In genomic region chr16:8736032-8736431, GRCm38 (mm10) we compare ENCODE assay signal across 9 mouse cellular contexts. TPM values are rescaled to one million over a fixed set of nuclear protein-coding genes. Genes with fewer than 3 reads are reported as not detected.
DNase-seq lines count a peak whose midpoint lies in the region; ATAC-seq and TF ChIP-seq lines count a peak whose summit lies in the region.
"Had no signal": no experiment of that assay in that cellular context is flagged by ENCODE, and none has a peak within 500 bp of the region (broad histone marks: within the 10 kb centered on the region; RNA-seq: fewer than 3 reads in every experiment).

No protein-coding gene starts in this region.

- peak; percentile 64 for ATAC-seq in common myeloid progenitor, adult 5-6 weeks (replicated peaks; ENCODE audit: low read depth, poor library complexity, severe bottlenecking)
- no peak for ATAC-seq in liver, postnatal 0 days
- no peak for ATAC-seq in stomach, postnatal 0 days (ENCODE audit: low FRiP score, low TSS enrichment)

- no peak overlapping the region for H3K27ac ChIP-seq in cerebellum, adult 2 months (ENCODE audit: insufficient read depth, low read length)
- peak overlapping the region; percentile 99; the same call in 1 of the 2 replicates for H3K27ac ChIP-seq in liver, postnatal 0 days (ENCODE audit: low read depth)
- peak overlapping the region; percentile 65 for H3K27ac ChIP-seq in stomach, postnatal 0 days (replicated peaks)

- H3K4me1 ChIP-seq in cerebellum, adult 2 months (ENCODE audit: control insufficient read depth, insufficient read depth, low read length) = peaks cover 17% of the 10 kb centered on the region
- peaks cover 55% of the 10 kb centered on the region for H3K4me1 ChIP-seq in liver, postnatal 0 days (ENCODE audit: insufficient read depth)
- H3K4me1 ChIP-seq in stomach, postnatal 0 days (replicated peaks; ENCODE audit: control insufficient read depth, insufficient read depth) = 0 out of 2 replicates have a peak, but pooled peaks cover 8% of the 10 kb centered on the region

- 4% methylated on average over 8 of the region's 8 CpGs for WGBS in cerebellum, adult 2 months
- WGBS in liver, postnatal 0 days (ENCODE audit: insufficient replicate concordance) = 9% methylated on average over 8 of the region's 8 CpGs
- WGBS in stomach, postnatal 0 days = 8% methylated on average over 8 of the region's 8 CpGs

- no peaks in the 10 kb centered on the region for H3K27me3 ChIP-seq in cerebellum, adult 2 months (ENCODE audit: control insufficient read depth, insufficient read depth, low read length)
- H3K27me3 ChIP-seq in liver, postnatal 0 days (ENCODE audit: insufficient read depth, low read length) = no peaks in the 10 kb centered on the region
- H3K27me3 ChIP-seq in stomach, postnatal 0 days (ENCODE audit: control insufficient read depth, insufficient read depth, low read length) = no peaks in the 10 kb centered on the region

- TF ChIP-seq POLR2A in cerebellum, adult 2 months (IDR thresholded peaks at IDR 0.05; ENCODE audit: borderline replicate concordance, insufficient read depth, low read length) = no peak

- no peak for TF ChIP-seq EP300 in liver, postnatal 0 days (IDR thresholded peaks at IDR 0.05; ENCODE audit: low read depth)
- no peak for TF ChIP-seq EP300 in stomach, postnatal 0 days (optimal IDR thresholded peaks at IDR 0.05)

- peak overlapping the region; percentile 99 for H3K9ac ChIP-seq in liver, postnatal 0 days (replicated peaks)
- H3K9ac ChIP-seq in stomach, postnatal 0 days (ENCODE audit: low read length) = peak overlapping the region; percentile 96

- H3K4me3 ChIP-seq in cerebellum, adult 2 months (replicated peaks; ENCODE audit: insufficient read depth, low read depth, low read length) = peak overlapping the region; percentile 63
- peak overlapping the region; percentile 99 for H3K4me3 ChIP-seq in liver, postnatal 0 days (ENCODE audit: low read depth, low read length)
- H3K4me3 ChIP-seq in stomach, postnatal 0 days (ENCODE audit: low read depth, low read length) = peak overlapping the region; percentile 92

- peaks cover 11% of the 10 kb centered on the region; the same call in 1 of the 2 replicates for H3K36me3 ChIP-seq in liver, postnatal 0 days (replicated peaks; ENCODE audit: insufficient read depth, low read length)
- no peaks in the 10 kb centered on the region for H3K36me3 ChIP-seq in stomach, postnatal 0 days (ENCODE audit: control insufficient read depth, insufficient read depth, low read length)

- no peaks in the 10 kb centered on the region for H3K9me3 ChIP-seq in liver, postnatal 0 days (ENCODE audit: low read length)
- H3K9me3 ChIP-seq in stomach, postnatal 0 days (ENCODE audit: control insufficient read depth, low read length) = no peaks in the 10 kb centered on the region

- no peak for TF ChIP-seq CTCF in cerebellum, adult 2 months (IDR thresholded peaks at IDR 0.05; ENCODE audit: borderline replicate concordance, insufficient read depth, low read depth, low read length)
- TF ChIP-seq CTCF in liver, postnatal 0 days (IDR thresholded peaks at IDR 0.05; ENCODE audit: low read depth) = peak; percentile 42
- TF ChIP-seq CTCF in stomach, postnatal 0 days (IDR thresholded peaks at IDR 0.05; ENCODE audit: low read depth) = peak; percentile 41

- DNase-seq in cerebellum, adult 2 months = no peak
- no peak for DNase-seq in cerebellum, postnatal 36 days
- DNase-seq in heart, postnatal 4 days = peak; percentile 22
- peak; percentile 35 for DNase-seq in liver, postnatal 0 days
- DNase-seq in stomach, postnatal 0 days (ENCODE audit: low spot score) = peak; percentile 43
- DNase-seq in thymus, postnatal 4 days = no peak
- no peak for DNase-seq in testis, postnatal 10 days (ENCODE audit: low spot score)

- peak overlapping the region; percentile 76 for H3K4me2 ChIP-seq in liver, postnatal 0 days (ENCODE audit: low read depth, low read length)
- H3K4me2 ChIP-seq in stomach, postnatal 0 days (replicated peaks; ENCODE audit: low read depth) = peak overlapping the region; percentile 98

RNA-seq across cellular contexts. Expression of gene Gm5767, which starts 55.5 kb away (rescaled TPM):
- polyA plus RNA-seq in cerebellum, adult 2 months (2012; rRNA removed) = not detected in 2 replicates
- total RNA-seq in common myeloid progenitor, adult 5-6 weeks (2017) = not detected in 2 replicates
- not detected for total RNA-seq in heart, postnatal 4 days (2021)
- polyA plus RNA-seq in liver, postnatal 0 days (2015; fragmentation: Nextera tagmentation; extraction: Ambion mirVana) = 0.43 TPM in 1 of 2 replicates, not detected in the other
- polyA plus RNA-seq in stomach, postnatal 0 days (2015; fragmentation: Nextera tagmentation; extraction: Ambion mirVana) = not detected in 2 replicates
- total RNA-seq: heart, postnatal 10 days had no signal

RNA-seq across cellular contexts. Expression of gene Usp7, which starts 56.1 kb away (rescaled TPM):
- 116 and 119 TPM in 2 replicates for polyA plus RNA-seq in cerebellum, adult 2 months (2012; rRNA removed)
- 195 and 238 TPM in 2 replicates for total RNA-seq in common myeloid progenitor, adult 5-6 weeks (2017)
- 10 to 100 TPM; 93.2 to 93.6 TPM for total RNA-seq in heart, postnatal 4 days (2021)
- polyA plus RNA-seq in liver, postnatal 0 days (2015; fragmentation: Nextera tagmentation; extraction: Ambion mirVana) = 15.8 and 17.7 TPM in 2 replicates
- polyA plus RNA-seq in stomach, postnatal 0 days (2015; fragmentation: Nextera tagmentation; extraction: Ambion mirVana) = 15.7 and 18.1 TPM in 2 replicates

Comparison
In these comparisons a context has a peak if more than half of its experiments do, and no peak if none do; other contexts are left out.
1. DNase-seq: peak in heart, postnatal 4 days (single experiment), liver, postnatal 0 days (single experiment) and stomach, postnatal 0 days (single experiment); none in cerebellum, adult 2 months (0 of 2), cerebellum, postnatal 36 days (0 of 2), thymus, postnatal 4 days (single experiment) and testis, postnatal 10 days (single experiment).
2. Peak in every context shown above with its lines, with median percentiles within 50 percentile points of each other: H3K4me3 ChIP-seq.